Mouse (Mus musculus): ENCODE measurements around the gene Cnpy3. TPM values are rescaled to one million over a fixed set of nuclear protein-coding genes. Genes with fewer than 3 reads are reported as not detected.

Cnpy3 gene
- total RNA-seq, 1 experiment from 2014 or later = 106 TPM

GRCm38 (mm10) chr17:46725731-46726645 lies 26.0 kb downstream of the Cnpy3 start:
- ATAC-seq (replicated peaks; ENCODE audit: insufficient number of reproducible peaks, low FRiP score, low TSS enrichment, poor library complexity, severe bottlenecking) = no peak

GRCm38 (mm10) chr17:46725273-46725672 lies 26.7 kb downstream of the Cnpy3 start:
- ATAC-seq (replicated peaks; ENCODE audit: insufficient number of reproducible peaks, low FRiP score, low TSS enrichment, poor library complexity, severe bottlenecking) = no peak

GRCm38 (mm10) chr17:46724477-46725084 lies 27.4 kb downstream of the Cnpy3 start:
- no peak for ATAC-seq (replicated peaks; ENCODE audit: insufficient number of reproducible peaks, low FRiP score, low TSS enrichment, poor library complexity, severe bottlenecking)

- ATAC-seq (replicated peaks; ENCODE audit: insufficient number of reproducible peaks, low FRiP score, low TSS enrichment, poor library complexity, severe bottlenecking) = no peak
Measured at GRCm38 (mm10) chr17:46721077-46721476, 30.9 kb downstream of the Cnpy3 start.

- ATAC-seq (replicated peaks; ENCODE audit: insufficient number of reproducible peaks, low FRiP score, low TSS enrichment, poor library complexity, severe bottlenecking) = no peak
Measured at GRCm38 (mm10) chr17:46714756-46715481, 37.1 kb downstream of the Cnpy3 start.

GRCm38 (mm10) chr17:46713849-46714248 lies 38.2 kb downstream of the Cnpy3 start:
- no peak for ATAC-seq (replicated peaks; ENCODE audit: insufficient number of reproducible peaks, low FRiP score, low TSS enrichment, poor library complexity, severe bottlenecking)

GRCm38 (mm10) chr17:46712442-46712841 lies 39.6 kb downstream of the Cnpy3 start:
- ATAC-seq (replicated peaks; ENCODE audit: insufficient number of reproducible peaks, low FRiP score, low TSS enrichment, poor library complexity, severe bottlenecking) = no peak

GRCm38 (mm10) chr17:46711612-46712271 lies 40.3 kb downstream of the Cnpy3 start:
- no peak for ATAC-seq (replicated peaks; ENCODE audit: insufficient number of reproducible peaks, low FRiP score, low TSS enrichment, poor library complexity, severe bottlenecking)

- peak; percentile 95 for ATAC-seq (replicated peaks; ENCODE audit: insufficient number of reproducible peaks, low FRiP score, low TSS enrichment, poor library complexity, severe bottlenecking)
Measured at GRCm38 (mm10) chr17:46710959-46711597, 40.9 kb downstream of the Cnpy3 start, which contains the start of gene Pex6. Gene Pex6 (plus strand): TSS chr17:46711463.

GRCm38 (mm10) chr17:46706375-46707089 lies 45.5 kb downstream of the Cnpy3 start:
- ATAC-seq (replicated peaks; ENCODE audit: insufficient number of reproducible peaks, low FRiP score, low TSS enrichment, poor library complexity, severe bottlenecking) = no peak

- peak; percentile 98 for ATAC-seq (replicated peaks; ENCODE audit: insufficient number of reproducible peaks, low FRiP score, low TSS enrichment, poor library complexity, severe bottlenecking)
Measured at GRCm38 (mm10) chr17:46704887-46705835, 46.9 kb downstream of the Cnpy3 start, which contains the start of gene Ppp2r5d. Gene Ppp2r5d (minus strand): TSS chr17:46705111.

- no peak for ATAC-seq (replicated peaks; ENCODE audit: insufficient number of reproducible peaks, low FRiP score, low TSS enrichment, poor library complexity, severe bottlenecking)
Measured at GRCm38 (mm10) chr17:46703971-46704886, 47.8 kb downstream of the Cnpy3 start.

GRCm38 (mm10) chr17:46702506-46702905 lies 49.5 kb downstream of the Cnpy3 start:
- no peak for ATAC-seq (replicated peaks; ENCODE audit: insufficient number of reproducible peaks, low FRiP score, low TSS enrichment, poor library complexity, severe bottlenecking)

- ATAC-seq (replicated peaks; ENCODE audit: insufficient number of reproducible peaks, low FRiP score, low TSS enrichment, poor library complexity, severe bottlenecking) = no peak
Measured at GRCm38 (mm10) chr17:46702100-46702499, 49.9 kb downstream of the Cnpy3 start.

GRCm38 (mm10) chr17:46701489-46701888 lies 50.5 kb downstream of the Cnpy3 start:
- no peak for ATAC-seq (replicated peaks; ENCODE audit: insufficient number of reproducible peaks, low FRiP score, low TSS enrichment, poor library complexity, severe bottlenecking)

- ATAC-seq (replicated peaks; ENCODE audit: insufficient number of reproducible peaks, low FRiP score, low TSS enrichment, poor library complexity, severe bottlenecking) = no peak
Measured at GRCm38 (mm10) chr17:46699912-46700311, 52.1 kb downstream of the Cnpy3 start.
